Mouse (Mus musculus) left cerebral cortex, adult 18-20 months (tissue): Measurements from ENCODE around the gene Tcf7l2. TPM values are rescaled to one million over a fixed set of nuclear protein-coding genes. Genes with fewer than 3 reads are reported as not detected.

Source experiments
- DNase-seq, 2 experiments: peaks; one replicate each; pipeline ENCODE4 v3.0.0; 2021 to 2022; ENCODE audit warnings: low spot score in 2 of 2, mixed read lengths in 1 of 2
- total RNA-seq, 2 experiments: library from RNA; stranded (reverse); gene quantifications; 2 replicates each; pipeline ENCODE4 v1.2.3; 2021

Tcf7l2 gene
- total RNA-seq, 2 experiments from 2014 or later: 7.4 to 8.9 TPM

- no peak for DNase-seq
These were observed 50.3 kb downstream of the Tcf7l2 start for GRCm38 (mm10) chr19:55791886-55792285.

DNA sequence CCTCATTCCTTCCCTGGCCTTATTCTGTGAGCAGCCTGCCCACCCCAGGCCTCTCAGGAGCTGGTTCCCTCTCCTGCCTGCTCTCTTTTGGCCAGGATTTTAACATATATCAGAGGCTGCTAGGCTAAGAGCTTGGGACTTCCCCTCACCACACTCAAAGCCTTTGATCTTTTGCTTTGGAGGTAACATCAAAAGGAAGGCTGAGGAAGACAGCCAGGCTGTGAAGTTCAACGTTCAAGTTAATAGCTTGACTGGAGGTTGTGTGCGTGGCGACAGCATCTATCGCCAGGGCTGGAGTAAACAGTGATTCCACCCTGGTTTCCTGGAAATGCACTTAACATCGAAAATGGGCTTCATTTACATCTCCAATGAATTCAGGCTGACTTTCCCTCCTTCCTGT lies 51.0 kb downstream of the Tcf7l2 start:
- no peak for DNase-seq

DNA sequence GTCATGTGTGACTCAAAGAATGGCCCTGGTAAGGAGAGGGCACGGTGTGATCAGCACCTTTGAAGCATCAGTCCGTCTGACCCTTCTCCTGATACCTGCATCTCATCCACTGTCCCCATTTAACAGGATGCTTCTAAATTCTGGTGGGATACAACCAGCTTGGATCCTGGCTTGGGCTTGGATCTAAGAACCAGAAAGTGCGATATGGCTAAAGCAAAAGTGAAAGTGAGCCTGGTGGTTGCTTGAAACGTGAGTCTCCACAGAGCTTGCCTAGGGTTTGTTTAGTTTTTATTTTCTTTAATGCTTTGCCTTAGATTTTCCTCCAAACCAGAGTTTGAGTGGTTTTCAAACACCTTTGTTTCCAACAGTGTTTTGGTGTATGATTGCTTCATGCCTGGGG lies 51.4 kb downstream of the Tcf7l2 start:
- no peak for DNase-seq

DNA sequence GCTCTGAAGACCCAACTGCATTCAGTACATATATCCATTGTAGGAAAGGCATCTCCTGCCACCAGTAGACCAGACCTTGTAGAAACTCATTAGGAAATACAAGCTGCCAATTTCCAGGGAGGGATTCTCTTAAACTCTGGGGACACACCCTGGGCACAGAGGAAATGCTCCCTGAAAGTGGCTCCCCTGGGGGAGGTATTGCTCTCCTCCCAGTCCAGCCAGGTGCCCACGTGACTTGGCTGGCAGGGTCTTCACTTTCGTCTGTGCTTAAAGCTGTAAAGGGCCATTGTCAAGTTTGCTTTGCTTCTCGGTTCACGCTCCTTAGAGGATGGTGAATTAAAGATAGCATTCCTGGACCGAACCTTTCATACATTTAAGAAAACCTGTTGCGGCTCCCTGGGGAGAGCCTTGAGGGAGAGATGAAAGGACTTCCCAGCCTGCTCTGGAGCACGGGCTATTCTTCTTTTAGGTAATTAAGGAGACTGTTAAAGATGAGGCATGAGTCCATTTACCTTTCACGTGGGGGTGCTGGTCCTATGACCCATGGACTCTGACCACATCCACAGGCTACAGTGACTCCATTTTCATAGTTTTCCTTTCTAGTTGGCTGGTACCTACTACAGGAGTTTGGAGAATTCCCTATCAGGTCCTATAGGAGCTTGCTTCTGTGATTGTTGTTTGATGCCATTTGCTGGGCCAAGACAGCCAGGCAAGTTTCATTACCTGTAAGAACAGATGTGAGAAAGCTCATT lies 52.8 kb downstream of the Tcf7l2 start:
- DNase-seq: no peak

GRCm38 (mm10) chr19:55794946-55795340 lies 53.3 kb downstream of the Tcf7l2 start:
- no peak for DNase-seq

GRCm38 (mm10) chr19:55795349-55795748 lies 53.7 kb downstream of the Tcf7l2 start:
- DNase-seq: no peak

DNA sequence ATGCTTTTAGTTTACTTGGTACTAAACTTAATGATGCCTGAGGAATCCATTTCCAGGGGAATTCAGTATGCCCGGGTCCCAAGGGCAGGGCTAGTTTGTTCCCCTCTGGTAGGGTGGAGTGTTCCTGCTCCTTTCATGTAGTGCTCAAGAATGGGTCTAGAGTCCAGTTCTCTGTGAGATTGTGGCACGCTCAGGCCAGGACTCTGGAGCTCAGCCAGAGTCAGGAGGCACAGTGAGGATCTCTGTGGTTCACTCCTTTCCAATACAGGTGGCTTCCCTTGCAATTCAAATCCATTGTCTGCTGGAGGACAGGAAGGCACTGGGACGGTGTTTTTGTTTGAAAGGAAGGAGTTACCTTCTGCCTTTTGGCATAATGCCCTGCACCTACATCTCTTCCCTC lies 56.2 kb downstream of the Tcf7l2 start:
- DNase-seq: no peak

DNA sequence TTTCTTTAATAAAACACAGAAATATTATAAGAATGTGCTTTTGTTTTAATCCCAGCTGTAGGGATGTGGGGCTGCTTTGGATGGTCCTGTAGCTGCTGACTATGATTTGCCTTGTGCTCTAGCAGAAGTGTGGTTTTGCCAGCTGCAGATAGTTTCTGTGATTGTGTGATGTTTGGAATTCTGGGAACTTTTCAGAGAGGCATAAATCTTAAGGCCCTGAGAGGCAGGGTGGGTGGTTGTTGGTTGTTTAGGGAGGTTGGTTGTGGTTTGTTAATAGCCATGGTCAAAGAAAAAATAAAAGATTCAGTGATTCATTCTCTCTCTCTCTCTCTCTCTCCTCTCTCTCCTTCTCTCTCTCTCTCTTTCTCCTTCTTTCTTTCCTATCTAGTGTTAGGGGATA lies 57.8 kb downstream of the Tcf7l2 start:
- DNase-seq: no peak

DNA sequence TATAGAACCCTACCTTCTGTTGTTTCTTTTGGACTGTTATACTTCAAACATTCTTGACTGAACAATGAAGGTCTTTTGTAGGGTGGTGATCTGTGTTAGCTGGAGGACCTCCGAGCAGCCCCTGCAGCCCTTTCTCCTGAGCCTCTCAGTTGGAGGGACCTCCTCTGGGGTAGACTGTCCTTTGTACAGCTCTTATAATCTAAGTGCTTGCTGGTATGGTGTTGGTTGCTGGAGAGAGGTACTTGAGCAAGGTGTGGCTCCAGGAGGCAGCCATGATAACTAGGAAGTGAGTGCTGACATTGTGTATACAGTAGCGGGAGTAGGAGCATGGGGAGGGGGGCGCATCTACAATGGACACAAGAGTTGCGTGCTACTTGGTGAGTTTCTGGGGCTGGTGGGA lies 58.4 kb downstream of the Tcf7l2 start:
- DNase-seq: no peak

DNA sequence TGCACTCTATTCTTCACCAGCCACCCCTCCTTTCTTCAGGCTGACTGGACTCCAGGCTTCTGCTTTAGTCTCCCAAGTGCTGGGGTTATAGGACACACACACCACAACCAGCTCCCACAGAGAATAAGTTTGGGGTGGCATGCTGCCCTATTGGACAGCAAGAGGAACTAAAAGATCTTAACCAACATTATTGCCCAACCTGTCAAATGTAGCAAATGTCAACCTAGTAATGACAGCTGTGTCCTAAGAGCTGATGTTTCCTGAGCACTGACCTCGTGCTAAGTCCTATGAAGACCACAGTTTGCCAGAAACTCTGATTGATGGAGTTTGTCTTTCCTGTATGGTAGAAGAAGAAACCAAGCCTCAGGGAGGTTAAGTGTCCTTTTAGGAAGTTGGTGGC lies 61.5 kb downstream of the Tcf7l2 start:
- no peak for DNase-seq

- DNase-seq: no peak
These were observed 62.2 kb downstream of the Tcf7l2 start for GRCm38 (mm10) chr19:55803797-55804196.

GRCm38 (mm10) chr19:55804795-55805194 lies 63.2 kb downstream of the Tcf7l2 start:
- no peak for DNase-seq

GRCm38 (mm10) chr19:55806434-55807193 lies 65.0 kb downstream of the Tcf7l2 start:
- no peak for DNase-seq

DNA sequence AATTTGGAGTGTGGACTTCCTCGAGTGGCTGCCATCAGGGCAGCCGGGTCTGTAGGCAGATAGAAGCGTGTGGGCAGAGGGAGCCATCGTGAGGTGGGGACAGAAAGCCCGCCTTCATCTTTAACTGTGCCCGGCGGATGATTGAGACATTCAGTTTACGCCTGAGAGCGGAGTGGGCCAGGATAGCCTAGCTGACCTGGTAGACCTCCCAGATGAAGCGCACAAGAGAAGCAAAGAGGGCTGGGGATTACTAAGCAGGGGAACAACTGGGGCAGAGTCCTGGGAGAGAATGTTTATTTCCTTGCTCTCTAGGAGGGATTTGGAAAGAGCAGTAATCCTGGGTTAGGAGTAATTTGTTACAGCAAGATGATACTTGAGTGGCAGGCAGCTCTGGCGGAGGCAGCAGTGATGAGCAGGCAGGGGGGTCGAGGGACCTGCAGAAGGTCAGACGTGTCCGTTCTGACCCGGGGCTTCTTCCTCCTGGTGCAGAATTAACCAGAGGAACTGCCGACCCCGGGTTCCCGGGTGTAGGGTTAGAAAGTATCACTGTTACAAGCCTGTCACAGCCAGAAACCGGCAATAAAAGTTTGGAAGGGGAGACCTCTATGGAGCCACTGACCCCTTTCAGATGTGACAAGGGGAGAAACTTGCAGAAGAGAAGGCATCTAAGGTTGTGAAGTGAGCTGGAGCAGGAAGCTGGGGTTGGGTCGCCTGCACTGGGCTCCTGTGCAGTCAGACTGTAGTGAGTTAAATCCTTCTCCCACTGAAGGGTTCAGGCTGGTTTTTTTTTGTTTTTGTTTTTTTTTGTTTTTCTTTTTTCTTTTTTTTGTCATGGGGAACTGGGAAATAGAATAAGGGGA lies 65.8 kb downstream of the Tcf7l2 start:
- DNase-seq: no peak

- no peak for DNase-seq
These were observed 66.7 kb downstream of the Tcf7l2 start for GRCm38 (mm10) chr19:55808304-55808703.

DNA sequence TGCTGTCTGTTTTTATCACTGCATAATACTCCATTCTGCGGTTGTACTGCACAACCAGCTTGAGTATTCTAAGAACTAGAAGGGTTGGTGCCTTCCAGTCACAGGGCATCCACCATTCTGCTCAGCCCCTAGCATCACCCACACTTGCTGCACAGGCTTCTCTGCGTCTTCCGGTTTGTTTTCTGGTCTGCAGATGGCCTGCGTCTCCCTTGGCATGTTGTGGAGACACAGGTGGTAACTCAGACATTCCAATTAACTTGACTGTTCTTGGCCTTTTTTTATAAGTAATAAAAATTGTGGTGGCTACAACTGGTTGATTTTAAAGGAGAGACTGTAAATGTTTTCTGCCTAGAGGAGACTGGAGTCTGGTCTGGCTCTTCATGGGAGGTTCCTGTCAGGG lies 67.9 kb downstream of the Tcf7l2 start:
- no peak for DNase-seq

DNA sequence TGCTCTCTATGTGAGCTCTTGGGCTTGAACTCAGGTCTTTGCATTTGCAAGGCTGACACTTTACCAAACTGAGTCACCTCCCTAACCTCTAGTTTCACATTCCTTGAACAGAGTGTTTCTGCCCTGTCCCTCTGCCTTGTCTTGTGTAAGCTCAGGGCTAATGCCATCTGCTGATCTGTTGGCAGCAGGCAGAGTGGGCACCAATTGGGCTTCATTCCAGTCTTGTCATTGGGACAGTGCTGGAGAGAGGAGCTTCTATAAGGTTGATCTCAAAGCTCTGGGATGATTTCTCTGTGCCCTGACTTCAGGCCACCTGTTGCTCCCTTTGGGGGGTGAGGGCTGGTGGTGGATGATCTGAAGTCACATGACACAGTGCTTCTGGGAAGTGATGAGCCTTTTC lies 70.6 kb downstream of the Tcf7l2 start:
- no peak for DNase-seq

GRCm38 (mm10) chr19:55815010-55815790 lies 73.6 kb downstream of the Tcf7l2 start:
- no peak for DNase-seq

GRCm38 (mm10) chr19:55816974-55817373 lies 75.4 kb downstream of the Tcf7l2 start:
- no peak for DNase-seq

DNA sequence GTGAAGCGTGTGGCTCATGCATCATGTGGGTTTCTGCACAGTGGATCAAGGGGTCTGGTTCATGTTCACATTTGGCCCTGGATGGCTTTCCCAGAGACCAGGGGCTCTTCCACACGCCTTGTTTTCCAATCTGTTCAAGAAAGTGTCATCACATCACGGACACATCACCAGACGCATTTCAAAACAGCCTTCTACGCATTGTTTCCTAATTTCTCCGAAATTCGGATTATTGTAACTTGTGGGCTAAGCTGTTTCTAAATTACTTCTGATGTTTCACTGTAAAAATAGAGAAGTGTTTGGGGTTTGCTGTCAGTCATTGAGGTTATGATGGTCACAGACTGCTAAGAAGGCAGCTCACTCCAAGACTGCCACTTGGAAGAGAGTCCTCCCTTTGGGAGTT lies 78.6 kb downstream of the Tcf7l2 start:
- no peak for DNase-seq
